Mouse (Mus musculus) ovary, postnatal 14 days (tissue): ENCODE results near the gene Stra6l.

ENCODE experiments used
- DNase-seq: peaks from one replicate; pipeline ENCODE4 v3.0.0; 2022; ENCODE audit warnings: low spot score

The Stra6l gene

DNA sequence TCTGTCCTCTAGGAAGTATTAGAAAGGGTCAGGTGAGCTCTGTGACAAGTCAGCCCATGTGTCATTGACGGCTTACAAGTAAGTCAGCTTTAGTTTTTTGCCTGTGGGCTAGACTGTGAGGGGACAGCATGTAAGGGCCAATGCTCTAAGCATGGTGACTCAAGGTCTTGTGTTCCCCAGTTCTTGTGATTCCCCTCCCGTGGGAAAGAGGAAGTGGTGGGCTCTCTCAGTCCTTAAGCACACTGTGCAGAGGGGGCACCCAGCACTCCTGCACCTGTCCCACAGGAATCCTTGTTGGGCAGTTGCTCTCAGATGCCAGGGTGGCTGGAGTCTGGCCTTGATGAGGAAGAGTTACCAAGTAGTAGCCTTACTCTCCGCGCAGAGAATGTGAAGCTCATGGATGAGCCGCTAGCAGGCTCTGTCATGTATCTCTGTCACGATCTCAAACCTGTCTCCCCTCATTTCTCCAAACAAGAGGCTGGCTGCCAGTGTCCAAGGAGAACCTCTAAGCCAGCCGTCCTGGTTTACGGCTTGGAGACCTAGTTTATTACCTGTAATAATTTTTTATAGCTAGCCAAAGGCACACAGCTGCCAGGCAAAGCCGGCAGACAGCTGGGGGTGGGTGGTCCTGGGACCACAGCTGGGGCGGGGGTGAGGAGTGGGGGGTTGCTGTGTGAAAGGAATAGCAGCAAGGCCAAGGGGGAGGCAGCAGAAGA, at the start of gene Stra6l:
TSS of gene Stra6l (plus strand) at position 556 of the 716 bp plus-strand sequence.
- no peak for DNase-seq

DNA sequence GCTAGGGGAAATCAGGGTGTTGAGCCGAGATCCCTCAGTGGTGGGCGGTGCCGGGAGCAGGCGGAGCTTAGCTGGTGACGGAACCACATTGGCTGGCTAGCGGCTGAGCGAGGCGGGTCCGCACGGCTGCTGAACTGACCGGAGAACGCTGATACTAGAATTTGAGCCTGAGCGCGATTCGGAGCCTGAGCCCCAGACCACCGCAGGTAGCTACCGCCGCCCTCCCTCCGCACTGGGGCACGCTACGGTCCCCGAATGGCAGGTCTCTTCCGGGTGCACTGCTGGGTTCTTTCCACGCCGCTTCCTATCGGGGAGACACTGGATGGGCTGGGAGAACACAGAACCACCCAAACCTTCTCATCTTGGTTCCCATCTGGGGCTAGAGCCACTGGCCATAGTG, 49.5 kb upstream of the Stra6l start, which contains the start of gene Aldh1b1:
TSS of gene Aldh1b1 (plus strand) at position 59 of the 400 bp plus-strand sequence.
- peak; percentile 56 for DNase-seq

- DNase-seq = no peak
Measured at GRCm38 (mm10) chr4:45799956-45800537, 48.4 kb upstream of the Stra6l start.

DNA sequence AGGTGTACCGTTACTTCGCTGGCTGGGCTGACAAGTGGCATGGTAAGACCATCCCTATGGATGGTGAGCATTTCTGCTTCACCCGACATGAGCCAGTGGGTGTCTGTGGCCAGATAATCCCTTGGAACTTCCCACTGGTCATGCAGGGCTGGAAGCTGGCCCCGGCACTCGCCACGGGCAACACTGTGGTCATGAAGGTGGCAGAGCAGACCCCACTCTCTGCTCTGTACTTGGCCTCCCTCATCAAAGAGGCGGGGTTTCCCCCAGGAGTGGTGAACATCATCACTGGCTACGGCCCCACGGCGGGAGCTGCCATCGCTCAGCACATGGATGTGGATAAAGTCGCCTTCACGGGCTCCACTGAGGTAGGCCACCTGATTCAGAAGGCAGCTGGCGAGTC, 45.6 kb upstream of the Stra6l start:
- no peak for DNase-seq

GRCm38 (mm10) chr4:45808034-45808433, 40.4 kb upstream of the Stra6l start:
- DNase-seq = no peak

GRCm38 (mm10) chr4:45811250-45811649, 37.2 kb upstream of the Stra6l start:
- DNase-seq = no peak

GRCm38 (mm10) chr4:45815542-45815941, 32.9 kb upstream of the Stra6l start:
- peak; percentile 54 for DNase-seq

- no peak for DNase-seq
Measured at GRCm38 (mm10) chr4:45818814-45819207, 29.7 kb upstream of the Stra6l start.

DNA sequence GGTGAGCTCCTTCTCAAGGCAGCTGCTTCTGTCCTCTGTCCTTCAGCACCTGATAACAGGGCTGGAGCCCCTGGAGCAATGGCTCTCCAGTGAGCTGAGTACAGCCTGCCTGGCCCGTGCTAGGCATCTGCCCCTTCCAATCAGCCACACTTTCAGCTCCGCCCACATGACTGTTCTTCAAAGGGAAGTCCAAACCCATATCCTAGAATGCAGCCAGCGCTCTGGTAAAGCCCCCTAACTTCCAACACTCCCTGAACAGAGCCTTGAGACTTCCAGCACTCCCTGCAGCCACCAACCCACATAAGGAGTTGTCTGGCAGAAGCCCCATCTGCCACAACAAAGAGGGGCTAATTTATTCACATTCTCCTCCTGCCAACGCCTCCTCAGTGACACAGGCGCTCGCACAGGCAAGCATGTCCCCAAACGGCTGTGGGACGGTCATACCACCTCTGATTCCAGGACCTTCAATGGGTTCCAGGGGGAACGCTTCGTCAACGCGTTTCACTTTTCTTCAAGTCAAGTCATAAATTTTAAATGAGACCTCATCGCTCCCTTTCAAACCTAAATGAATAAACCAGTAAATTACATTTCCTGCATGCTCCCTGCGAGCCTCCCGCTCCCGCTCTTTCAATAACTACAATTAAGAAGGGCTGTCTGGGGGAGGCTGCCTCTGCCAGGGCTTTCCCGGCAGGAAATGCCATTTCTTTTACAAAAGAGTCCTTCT, 29.1 kb upstream of the Stra6l start:
- DNase-seq = no peak

DNA sequence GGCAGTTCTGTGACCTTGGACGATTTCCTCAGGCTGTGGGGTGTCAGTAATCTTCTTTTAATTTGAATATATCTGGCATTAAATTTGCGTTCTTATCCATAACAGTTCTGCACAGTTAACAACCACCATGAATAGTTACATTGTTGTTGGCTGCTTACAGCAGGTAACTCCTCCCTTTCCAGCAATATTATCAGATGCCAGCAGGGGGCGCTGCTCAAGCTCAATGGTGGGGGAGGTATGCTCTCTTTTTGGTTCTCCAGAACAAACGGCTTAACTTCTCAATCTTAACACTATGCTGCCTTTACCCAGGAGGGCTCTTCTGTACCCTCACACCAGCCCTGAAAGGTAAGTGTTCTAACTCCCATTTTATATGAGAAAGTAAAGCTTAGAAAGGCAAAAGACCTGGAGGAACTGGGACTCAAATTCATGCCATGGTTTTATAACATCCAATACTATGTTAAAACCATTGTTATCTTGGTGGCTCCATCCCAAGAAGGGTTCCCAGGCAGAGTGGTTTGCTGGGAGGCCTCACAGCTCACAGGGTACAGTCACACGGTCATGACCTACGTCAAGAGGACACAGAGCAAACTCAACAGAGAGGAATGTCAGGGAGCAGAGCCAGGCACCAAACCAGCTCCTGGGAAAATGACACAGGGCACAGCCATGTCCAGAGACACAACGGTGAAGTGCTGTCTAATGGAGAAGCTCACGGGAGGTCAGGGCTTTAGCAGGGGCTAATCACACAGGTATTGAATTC, 28.2 kb upstream of the Stra6l start:
- peak; percentile 65 for DNase-seq

- no peak for DNase-seq
Measured at GRCm38 (mm10) chr4:45821995-45822394, 26.5 kb upstream of the Stra6l start.

DNA sequence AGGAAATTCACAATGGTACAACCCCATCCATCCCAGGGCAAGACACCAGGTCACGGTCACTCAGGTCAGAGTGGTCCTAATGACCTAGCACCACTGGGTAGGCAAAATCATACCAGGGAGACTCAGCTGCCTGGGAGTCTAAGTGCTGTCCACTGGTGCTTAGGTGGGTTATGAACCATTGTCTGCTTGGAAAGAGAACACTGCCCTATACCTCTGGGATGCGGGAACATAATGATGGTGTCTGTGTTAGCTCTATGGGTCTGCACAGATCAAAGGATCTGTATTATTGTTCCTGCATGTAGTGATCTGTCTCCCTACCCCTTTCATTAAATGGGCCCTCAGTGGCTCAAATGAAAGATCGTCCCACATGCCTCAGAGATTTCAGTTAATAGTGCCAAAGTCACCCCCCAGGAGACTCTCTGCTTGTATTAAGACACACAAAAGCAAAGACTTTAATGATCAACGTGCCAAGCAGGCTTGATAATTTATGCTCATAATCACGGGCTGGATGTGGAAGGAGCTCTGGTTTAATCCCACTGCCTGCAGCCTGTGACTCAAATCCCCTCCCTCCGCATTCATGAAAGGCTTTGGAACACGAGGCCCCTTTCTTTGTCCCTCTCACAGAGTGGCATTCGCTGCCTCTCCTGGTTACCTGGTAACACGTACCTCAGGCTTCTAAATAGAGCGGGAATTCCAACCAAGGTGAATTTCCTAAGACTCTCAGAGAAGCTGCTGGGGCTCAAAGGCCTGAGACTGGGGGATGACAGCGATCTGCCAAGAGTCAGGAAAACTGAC, 25.5 kb upstream of the Stra6l start:
- no peak for DNase-seq

DNA sequence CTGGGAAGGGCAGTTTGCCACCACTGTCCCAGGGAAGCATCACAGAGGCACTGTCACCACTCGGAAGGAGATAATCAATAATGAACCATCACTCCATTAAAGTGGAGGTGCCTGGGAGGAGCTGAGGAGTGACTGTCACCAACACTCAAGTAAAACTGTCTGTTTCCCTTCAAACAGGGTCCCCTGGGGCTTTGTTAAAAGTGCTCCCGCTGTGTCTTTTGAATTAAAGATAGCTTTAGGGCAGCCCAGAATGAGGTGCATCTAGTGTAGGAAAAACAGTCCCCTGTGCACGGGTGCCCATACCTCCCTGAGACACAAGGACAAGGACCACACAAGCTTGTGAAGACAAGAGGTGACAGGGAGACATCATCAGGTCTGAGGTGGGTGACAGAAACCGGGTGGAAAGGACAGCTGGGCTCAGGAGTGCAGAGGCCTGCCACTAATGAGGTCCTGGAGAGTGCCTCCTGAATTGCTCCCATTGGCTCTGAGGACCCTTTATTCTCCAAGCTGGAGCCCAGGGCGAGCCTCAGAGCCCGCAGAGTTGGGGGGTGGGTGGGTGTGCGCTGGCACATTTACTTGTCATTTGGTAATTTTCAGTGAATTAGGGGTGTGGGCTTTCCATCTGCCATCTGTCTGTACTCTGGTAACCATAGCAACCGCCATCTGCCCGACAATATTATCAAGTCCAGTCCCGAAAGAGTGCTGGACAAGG, 24.3 kb upstream of the Stra6l start:
- DNase-seq = no peak

DNA sequence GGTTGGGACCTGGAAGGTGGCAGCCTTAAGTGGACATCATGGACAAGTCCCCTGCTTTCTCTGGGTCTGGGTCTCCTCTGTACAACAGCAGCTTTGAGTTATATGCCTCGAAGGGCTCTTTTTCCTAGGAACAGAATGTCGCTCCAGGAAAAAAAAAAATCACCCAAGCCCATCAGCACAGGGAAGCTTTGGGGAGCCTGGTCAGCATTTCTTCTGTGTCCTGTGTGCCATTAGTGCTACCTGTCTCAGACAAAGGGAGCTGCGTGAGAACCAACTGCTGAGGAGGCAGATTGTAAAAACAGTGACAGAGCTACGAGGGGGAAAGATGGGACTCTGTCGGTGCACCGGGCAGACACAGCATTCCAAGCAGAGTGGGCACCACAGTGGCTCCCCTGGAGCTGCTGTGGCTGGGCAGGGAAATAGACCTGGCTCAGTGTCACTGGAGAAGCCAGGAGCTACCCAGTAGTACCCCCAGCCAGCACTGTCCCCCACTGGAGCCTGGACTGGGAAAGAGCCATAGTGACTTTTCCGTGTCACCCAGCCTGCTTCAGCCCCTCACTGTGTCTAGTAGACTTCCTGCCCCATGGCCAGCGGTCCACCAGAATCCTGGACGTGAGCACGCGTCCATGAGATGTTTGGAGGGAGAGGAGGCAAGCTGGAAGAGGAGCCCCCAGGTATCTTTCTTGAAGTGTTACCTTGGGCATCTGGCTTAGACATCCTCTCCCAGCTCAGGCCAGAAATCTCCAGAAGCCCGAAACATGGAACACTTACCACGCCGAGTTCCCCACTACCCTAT, 23.5 kb upstream of the Stra6l start:
- DNase-seq = no peak

DNA sequence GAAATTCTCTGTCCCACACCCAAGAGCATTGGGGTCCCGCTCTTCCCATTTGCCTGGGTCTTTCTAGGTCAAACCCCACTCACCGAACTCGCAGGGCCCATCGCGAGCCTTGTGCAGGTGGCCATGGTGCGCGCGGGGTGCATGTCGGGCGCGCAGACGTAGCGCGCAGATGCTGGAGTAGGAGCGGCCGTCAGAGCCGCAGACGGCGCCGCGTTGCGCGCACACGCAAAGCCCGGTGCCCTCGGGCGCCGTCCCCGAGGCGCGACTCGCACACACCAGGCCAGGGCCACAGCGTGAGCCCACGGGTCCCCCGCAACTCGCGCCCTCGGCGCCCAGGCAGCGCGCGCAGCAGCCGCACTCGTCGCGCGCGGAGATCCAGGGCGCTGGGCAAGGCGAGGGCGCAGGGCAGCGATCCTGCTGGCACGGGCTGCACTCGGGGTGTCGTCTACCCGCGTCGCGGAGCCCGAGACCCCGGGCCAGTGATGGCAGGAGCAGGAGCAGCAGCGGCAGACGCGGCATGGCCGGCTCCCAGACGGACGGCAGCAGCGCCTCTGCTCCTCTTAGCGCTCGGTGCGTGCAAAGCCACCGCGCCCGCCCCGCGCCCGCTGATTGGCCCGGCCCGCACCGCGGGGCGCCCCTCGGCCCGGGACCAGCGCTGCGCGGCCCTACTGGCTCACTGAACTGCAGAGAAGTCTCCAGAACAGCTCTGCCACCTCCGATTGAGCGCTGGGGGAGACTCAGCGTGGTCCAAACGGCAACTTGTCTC, 22.0 kb upstream of the Stra6l start, which contains the start of gene Igfbpl1:
TSS of gene Igfbpl1 (minus strand) at position 649 of the 766 bp plus-strand sequence.
- DNase-seq = no peak

GRCm38 (mm10) chr4:45829907-45830759, 18.3 kb upstream of the Stra6l start:
- no peak for DNase-seq

GRCm38 (mm10) chr4:45831996-45832395, 16.5 kb upstream of the Stra6l start:
- no peak for DNase-seq

DNA sequence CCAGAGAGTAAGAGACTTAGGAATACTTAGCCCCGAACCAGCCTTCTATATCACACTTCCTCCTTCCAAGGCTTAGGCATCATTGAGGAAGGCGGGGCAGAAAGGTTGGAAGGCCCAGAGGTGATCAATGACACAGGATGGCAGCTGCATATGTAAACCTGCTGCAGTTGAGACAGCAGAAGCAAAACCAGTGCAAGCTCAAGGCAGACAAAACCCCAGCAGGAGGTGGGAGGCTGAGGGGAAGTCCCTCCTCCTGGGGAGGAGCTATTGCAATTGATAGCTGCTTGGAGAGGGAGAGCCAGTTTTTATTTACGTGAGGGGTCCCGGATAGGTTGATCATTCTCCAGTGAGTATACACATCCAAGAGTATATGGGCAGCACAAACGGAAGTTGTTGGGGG, 15.0 kb upstream of the Stra6l start:
- DNase-seq = no peak
